Mouse (Mus musculus): Measurements from ENCODE around the gene Fzd4. TPM values are rescaled to one million over a fixed set of nuclear protein-coding genes. Genes with fewer than 3 reads are reported as not detected.

Gene Fzd4
- polyA plus RNA-seq, 1 experiment from 2014 or later, result 1.7 TPM

DNA sequence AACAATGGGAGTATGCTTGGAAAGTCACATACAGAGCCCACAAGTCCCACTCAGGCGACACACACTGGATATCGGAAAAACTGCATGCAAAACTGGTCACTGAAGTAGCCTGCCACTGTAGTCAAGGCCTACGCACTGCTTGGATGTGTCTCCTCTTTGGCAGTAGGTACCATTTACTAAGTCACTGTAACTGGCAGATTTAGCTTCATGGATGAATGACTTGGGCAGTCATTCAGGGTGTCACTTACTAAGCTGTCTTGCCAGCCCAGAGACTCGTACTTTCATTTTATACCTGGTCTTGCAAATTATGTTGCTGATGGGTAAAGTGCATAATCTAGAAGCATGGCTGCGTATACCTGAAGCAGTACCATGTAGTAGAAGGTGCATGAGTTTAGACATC is 17.1 kb downstream of the Fzd4 start:
- Histone ChIP-seq H3K4me3 (no peak overlapping the region), H3K27ac (no peak overlapping the region), H3K4me2 (no peak overlapping the region), H3K27me3 (replicated peaks) (no peaks in the 10 kb centered on the region), H3K9ac (no peak overlapping the region), H3K9me3 (no peaks in the 10 kb centered on the region), H3K36me3 (replicated peaks) (no peaks in the 10 kb centered on the region), H3K4me1 (no peaks in the 10 kb centered on the region)
- no peak for ATAC-seq (replicated peaks)
- 95% methylated on average over 5 of the region's 5 CpGs for WGBS

DNA sequence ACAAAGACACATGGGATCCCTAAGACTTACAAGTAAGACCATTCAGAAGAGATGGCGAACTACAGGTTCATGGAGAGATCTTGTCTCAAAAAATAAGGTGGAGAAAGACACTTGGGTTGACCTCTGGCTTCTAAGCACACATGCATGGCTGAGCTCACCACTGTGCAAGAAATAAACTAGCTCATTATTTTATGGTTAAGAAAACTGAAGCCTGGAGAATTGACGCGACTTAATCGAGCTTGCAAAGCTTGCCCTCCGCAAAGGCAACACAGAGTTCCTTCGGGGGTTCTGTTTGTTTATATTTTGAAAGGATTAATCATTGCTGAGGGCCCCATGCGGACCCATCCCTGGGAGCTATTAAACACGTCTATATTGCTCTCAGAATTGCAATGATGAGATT is 18.5 kb downstream of the Fzd4 start:
- no peak overlapping the region for H3K4me2 ChIP-seq
- no peak overlapping the region for H3K9ac ChIP-seq
- H3K27me3 ChIP-seq (replicated peaks), result no peaks in the 10 kb centered on the region
- no peaks in the 10 kb centered on the region for H3K9me3 ChIP-seq
- no peaks in the 10 kb centered on the region for H3K4me1 ChIP-seq
- H3K36me3 ChIP-seq (replicated peaks), result no peaks in the 10 kb centered on the region
- WGBS, result 54% methylated on average over 8 of the region's 8 CpGs
- no peak overlapping the region for H3K27ac ChIP-seq
- H3K4me3 ChIP-seq, result no peak overlapping the region
- no peak for ATAC-seq (replicated peaks)

DNA sequence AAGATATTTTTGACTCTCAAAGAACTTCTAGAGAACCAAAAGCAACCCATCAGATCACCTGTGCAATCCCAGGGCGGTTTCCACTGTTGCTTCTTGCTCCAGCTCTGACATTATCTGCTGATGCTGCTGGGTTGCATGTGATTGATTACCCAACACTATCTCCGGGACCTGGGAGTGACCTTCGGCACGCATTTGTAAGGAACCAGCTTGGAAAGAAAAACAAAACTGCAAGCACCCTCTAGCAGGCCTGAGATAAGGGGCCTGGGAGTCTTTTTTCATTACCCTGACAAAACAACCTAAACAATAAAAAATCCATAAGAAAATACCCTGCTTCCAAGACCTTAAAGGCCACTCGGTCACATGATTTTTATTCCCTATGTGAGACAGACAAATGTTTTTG is 19.0 kb downstream of the Fzd4 start:
- Histone ChIP-seq H3K9me3 (no peaks in the 10 kb centered on the region), H3K9ac (no peak overlapping the region), H3K36me3 (replicated peaks) (no peaks in the 10 kb centered on the region), H3K4me1 (no peaks in the 10 kb centered on the region), H3K27ac (no peak overlapping the region), H3K27me3 (replicated peaks) (no peaks in the 10 kb centered on the region), H3K4me3 (no peak overlapping the region), H3K4me2 (no peak overlapping the region)
- 46% methylated on average over 5 of the region's 5 CpGs for WGBS
- ATAC-seq (replicated peaks), result no peak

DNA sequence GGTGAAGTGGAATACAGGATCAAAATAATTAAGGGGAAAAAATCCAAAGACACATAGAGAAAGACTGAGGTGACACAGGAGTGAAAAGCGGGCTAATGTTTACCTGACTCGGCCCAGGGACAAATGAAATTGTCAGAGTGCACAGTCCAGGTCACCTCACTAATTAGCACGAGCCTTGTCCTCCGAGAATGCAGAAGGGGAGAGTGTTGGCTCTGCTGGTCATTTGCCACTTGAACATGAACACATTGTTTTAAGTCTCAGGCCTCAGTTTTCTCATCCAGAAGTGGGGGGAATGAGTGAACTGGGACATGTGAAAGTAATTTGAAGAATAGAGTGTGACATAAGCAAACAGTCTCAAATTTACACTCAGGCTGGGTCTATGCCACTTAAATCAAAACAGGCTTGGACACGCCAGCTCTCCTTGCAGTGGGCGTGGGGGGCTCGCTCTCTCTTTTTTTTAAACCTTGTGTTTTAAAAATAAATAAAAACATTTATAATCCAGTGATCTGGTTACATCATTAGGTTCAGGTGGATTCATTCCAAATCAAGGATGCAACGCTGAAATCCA is 19.6 kb downstream of the Fzd4 start:
- Histone ChIP-seq H3K9me3 (no peaks in the 10 kb centered on the region), H3K4me3 (no peak overlapping the region), H3K9ac (no peak overlapping the region), H3K36me3 (replicated peaks) (no peaks in the 10 kb centered on the region), H3K27ac (no peak overlapping the region), H3K4me2 (no peak overlapping the region), H3K4me1 (no peaks in the 10 kb centered on the region), H3K27me3 (replicated peaks) (no peaks in the 10 kb centered on the region)
- WGBS, result 78% methylated on average over 8 of the region's 8 CpGs
- ATAC-seq (replicated peaks), result no peak

DNA sequence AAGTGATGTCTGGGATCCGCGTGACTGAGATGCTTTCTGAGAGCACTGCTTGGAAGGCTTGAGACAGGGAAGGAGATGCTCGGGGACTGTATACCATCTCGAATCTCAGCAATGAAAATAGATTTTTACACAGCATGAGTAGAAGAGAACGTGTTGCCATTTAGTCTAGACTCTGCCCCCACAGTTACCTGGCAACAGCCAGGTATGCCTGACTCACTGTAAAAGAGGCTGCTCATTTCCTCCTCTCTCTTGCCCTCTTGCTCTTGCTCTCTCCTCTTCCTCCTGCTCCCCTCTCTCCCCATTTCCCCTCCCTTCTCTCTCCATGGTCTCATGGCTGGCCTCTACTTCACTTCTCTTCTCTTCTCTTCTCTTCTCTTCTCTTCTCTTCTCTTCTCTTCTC is 20.5 kb downstream of the Fzd4 start:
- no peak overlapping the region for H3K4me3 ChIP-seq
- 89% methylated on average over 5 of the region's 5 CpGs for WGBS
- no peak for ATAC-seq (replicated peaks)
- no peaks in the 10 kb centered on the region for H3K9me3 ChIP-seq
- H3K9ac ChIP-seq, result no peak overlapping the region
- no peak overlapping the region for H3K4me2 ChIP-seq
- no peak overlapping the region for H3K27ac ChIP-seq
- no peaks in the 10 kb centered on the region for H3K4me1 ChIP-seq
- no peaks in the 10 kb centered on the region for H3K27me3 ChIP-seq (replicated peaks)
- H3K36me3 ChIP-seq (replicated peaks), result no peaks in the 10 kb centered on the region

DNA sequence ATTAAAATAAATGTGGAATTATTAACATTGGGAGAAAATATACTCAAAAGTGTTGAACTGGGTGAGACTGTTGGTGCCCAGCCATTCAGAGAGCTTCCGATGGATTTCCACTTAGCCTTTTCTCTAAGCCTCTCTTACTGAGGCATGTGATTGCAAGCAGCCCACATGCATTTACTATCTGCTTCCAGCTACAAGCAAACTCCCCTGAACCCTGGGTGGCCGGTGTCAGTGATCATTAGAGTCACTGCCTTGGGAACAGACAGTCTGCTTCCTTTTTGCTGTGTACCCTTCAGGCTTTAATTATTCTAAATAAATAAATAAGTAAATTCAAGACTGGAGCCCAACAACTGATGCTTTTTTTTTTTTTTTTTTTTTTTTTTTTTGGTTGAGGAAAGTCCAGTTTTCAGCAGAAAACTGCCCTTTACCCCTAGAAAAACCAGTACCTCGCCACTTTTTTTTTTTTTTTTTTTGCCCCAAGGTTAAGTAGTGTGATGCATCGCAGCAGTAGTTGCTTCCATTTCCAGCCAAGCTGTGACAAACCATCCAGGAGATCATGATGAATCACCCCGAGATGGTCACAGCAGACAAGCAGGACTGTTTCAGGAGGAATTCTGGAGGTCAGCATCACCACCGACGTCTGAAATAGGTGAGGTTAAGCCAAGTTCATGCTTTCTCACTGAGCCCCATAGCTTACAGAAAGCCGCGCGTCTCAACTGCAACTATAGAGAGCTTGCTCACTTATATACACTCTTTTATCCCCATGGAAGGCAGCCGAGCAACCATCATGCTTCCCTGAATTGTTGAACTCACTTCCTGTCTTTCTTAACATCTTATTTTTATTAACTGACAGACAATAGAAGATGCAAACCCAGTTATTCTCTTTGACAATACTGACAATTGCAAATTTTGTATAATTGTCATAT is 21.9 kb downstream of the Fzd4 start:
- H3K4me1 ChIP-seq, result no peaks in the 10 kb centered on the region
- no peaks in the 10 kb centered on the region for H3K27me3 ChIP-seq (replicated peaks)
- ATAC-seq (replicated peaks), result no peak
- no peak overlapping the region for H3K4me2 ChIP-seq
- no peaks in the 10 kb centered on the region for H3K36me3 ChIP-seq (replicated peaks)
- H3K9ac ChIP-seq, result no peak overlapping the region
- H3K27ac ChIP-seq, result no peak overlapping the region
- H3K4me3 ChIP-seq, result no peak overlapping the region
- 77% methylated on average over 11 of the region's 11 CpGs for WGBS
- no peaks in the 10 kb centered on the region for H3K9me3 ChIP-seq

DNA sequence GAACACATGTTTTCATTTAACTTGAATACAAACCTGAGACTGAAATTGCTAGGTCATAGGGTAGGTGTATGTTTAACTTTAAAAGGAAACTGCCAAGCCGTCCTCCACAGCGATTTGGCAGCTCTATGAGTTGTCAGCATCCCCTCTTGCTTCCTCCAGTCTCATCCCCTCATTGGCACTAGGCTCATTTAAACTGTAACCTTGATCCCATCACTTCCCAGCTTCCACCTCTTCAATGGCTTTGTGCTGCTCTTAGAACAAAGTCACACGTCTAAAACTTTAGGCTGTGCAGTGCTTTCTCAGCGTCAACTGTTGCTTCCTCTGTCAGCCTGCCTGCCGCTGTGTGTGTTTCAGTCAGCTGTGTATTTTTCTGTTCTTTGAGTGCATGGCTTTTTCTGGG is 22.9 kb downstream of the Fzd4 start:
- no peaks in the 10 kb centered on the region for H3K36me3 ChIP-seq (replicated peaks)
- H3K9me3 ChIP-seq, result no peaks in the 10 kb centered on the region
- H3K4me2 ChIP-seq, result no peak overlapping the region
- ATAC-seq (replicated peaks), result no peak
- no peaks in the 10 kb centered on the region for H3K4me1 ChIP-seq
- WGBS, result 61% methylated on average over 5 of the region's 5 CpGs
- H3K27me3 ChIP-seq (replicated peaks), result no peaks in the 10 kb centered on the region
- H3K4me3 ChIP-seq, result no peak overlapping the region
- H3K27ac ChIP-seq, result no peak overlapping the region
- no peak overlapping the region for H3K9ac ChIP-seq

DNA sequence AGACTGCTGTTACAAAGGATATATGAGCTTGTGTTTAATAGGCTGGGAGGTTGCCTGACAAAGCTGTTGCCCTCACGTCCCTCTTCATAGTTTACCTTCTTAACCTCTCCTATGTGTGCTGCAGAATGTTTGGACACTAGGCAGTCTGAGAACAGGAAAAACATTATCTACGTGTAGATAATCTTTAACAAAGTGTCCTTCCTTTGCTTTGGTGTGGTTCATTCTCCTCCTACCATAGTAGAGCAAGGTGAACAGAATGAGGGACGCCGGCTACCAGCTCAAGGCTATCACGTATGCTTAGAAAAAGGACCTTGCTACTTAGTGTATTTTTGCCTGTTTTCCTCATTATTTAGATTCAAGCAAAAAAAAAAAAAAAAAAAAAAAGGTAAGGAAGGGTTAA is 24.6 kb downstream of the Fzd4 start:
- no peaks in the 10 kb centered on the region for H3K9me3 ChIP-seq
- no peaks in the 10 kb centered on the region for H3K4me1 ChIP-seq
- no peak for ATAC-seq (replicated peaks)
- H3K4me3 ChIP-seq, result no peak overlapping the region
- no peak overlapping the region for H3K9ac ChIP-seq
- 90% methylated on average over 5 of the region's 5 CpGs for WGBS
- no peaks in the 10 kb centered on the region for H3K27me3 ChIP-seq (replicated peaks)
- H3K36me3 ChIP-seq (replicated peaks), result no peaks in the 10 kb centered on the region
- H3K4me2 ChIP-seq, result no peak overlapping the region
- no peak overlapping the region for H3K27ac ChIP-seq

DNA sequence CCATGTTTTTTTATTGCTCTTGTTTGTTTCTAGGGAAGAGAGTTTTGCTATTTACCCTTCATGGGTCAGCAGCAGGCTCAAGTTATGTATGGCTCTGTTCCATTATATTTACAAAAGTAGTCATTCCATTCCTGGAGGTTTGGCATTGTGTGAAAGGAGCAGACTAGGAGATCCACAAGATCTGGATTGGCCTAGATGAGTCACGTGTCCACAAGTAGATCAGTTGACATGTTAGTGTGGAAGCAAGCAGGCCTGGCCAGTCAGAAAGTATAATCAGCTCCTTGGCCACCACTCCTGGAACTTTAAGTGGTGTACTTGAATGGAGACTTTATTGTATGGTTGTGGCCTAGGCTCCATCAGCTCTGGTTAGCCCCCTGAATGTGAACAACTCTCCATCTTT is 25.2 kb downstream of the Fzd4 start:
- 86% methylated on average over 1 of the region's 1 CpGs for WGBS
- Histone ChIP-seq H3K4me3 (no peak overlapping the region), H3K4me2 (no peak overlapping the region), H3K27me3 (replicated peaks) (no peaks in the 10 kb centered on the region), H3K9ac (no peak overlapping the region), H3K9me3 (no peaks in the 10 kb centered on the region), H3K27ac (no peak overlapping the region), H3K36me3 (replicated peaks) (no peaks in the 10 kb centered on the region), H3K4me1 (no peaks in the 10 kb centered on the region)
- ATAC-seq (replicated peaks), result no peak

DNA sequence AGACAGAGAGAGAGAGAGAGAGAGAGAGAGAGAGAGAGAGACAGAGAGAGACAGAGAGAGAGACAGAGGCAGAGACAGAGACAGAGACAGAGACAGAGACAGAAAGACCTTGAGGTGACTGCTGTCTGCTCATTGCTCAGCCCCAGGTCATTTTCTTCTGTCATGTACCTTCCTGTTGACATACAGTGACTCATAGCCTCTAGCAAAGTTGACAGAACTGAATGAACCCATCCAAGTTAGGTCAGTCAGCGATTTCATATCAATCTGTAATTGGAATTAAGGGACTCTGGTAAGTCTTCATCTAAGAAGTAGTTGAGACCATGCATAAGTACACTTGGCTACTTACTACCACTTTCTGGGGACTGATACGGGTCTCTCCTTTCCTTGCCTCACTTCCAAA is 27.0 kb downstream of the Fzd4 start:
- H3K9me3 ChIP-seq, result no peaks in the 10 kb centered on the region
- H3K36me3 ChIP-seq (replicated peaks), result no peaks in the 10 kb centered on the region
- no peak overlapping the region for H3K4me3 ChIP-seq
- ATAC-seq (replicated peaks), result no peak
- H3K27me3 ChIP-seq (replicated peaks), result no peaks in the 10 kb centered on the region
- WGBS, result 89% methylated on average over 2 of the region's 2 CpGs
- H3K9ac ChIP-seq, result no peak overlapping the region
- H3K4me1 ChIP-seq, result no peaks in the 10 kb centered on the region
- no peak overlapping the region for H3K27ac ChIP-seq
- H3K4me2 ChIP-seq, result no peak overlapping the region

DNA sequence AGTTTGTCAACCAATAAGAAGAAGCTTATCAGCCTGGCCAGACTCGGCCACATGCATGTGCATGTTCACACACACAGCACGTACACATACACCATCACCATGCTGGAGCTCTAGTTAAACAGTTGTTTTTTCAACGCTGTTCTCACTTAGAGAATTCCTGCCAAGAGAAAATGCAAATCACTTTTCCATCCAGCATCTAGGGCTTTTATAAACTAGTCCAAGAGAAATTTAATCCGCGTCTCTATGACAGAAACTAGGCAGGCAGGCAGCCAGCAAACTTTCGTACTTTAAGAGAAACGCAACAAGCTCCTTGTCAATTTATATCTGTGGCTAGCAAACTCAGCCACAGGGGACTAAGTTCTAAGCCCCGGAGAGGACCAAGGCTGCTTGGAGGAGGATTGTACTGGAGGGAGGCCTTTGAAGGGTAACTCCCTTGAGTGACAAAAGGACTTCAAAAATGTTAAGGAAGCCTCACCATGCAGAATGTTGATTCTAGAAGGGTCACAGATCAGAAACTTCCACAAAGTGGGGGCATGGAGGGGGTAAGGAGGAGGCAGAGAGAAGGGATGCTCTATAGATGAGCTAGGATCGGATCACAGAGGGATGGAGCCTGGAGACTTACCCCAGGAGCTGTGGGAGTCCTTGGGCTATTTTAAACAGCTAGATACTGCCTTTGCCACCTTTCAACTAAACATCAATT is 29.2 kb downstream of the Fzd4 start:
- H3K27ac ChIP-seq, result no peak overlapping the region
- no peaks in the 10 kb centered on the region for H3K27me3 ChIP-seq (replicated peaks)
- H3K4me1 ChIP-seq, result no peaks in the 10 kb centered on the region
- no peak for ATAC-seq (replicated peaks)
- no peak overlapping the region for H3K4me3 ChIP-seq
- H3K9ac ChIP-seq, result no peak overlapping the region
- no peak overlapping the region for H3K4me2 ChIP-seq
- 56% methylated on average over 9 of the region's 9 CpGs for WGBS
- H3K36me3 ChIP-seq (replicated peaks), result no peaks in the 10 kb centered on the region
- H3K9me3 ChIP-seq, result no peaks in the 10 kb centered on the region

DNA sequence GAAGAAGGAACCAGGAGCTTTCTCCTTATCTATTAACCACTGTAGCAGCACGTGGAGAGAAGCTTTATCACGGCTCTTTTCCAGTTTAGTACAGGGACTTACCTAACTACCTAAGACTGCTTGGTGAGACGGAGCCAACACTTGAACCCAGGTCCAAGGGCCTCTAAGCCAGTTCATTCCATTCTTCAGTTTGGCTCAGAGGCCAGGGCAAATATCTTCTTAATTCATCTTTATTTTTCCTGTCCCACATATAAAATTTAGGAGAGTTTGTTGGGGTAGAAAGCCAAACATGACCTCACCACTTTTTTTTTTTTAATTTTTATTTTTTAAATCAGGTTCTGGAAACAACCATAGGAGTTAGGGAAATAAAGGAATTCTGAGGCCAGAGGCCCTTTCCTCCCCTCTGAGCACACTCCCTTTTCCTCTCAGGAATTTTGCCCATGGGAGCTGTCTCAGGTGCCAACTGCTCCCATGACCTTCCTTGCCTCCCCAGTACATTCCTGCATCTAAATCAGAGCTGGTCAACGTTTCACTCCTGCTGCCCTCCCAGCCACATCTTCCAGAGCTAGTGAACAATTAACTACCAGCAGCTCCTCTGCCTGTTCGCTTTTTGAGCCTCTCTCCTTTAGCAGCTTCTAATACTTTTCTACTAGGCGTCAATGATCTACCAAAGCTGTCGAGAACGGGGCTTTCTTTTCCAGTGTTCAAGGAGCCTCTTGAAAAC is 29.9 kb downstream of the Fzd4 start:
- Histone ChIP-seq H3K9ac (no peak overlapping the region), H3K4me2 (no peak overlapping the region), H3K4me1 (no peaks in the 10 kb centered on the region), H3K9me3 (no peaks in the 10 kb centered on the region), H3K27me3 (replicated peaks) (no peaks in the 10 kb centered on the region), H3K36me3 (replicated peaks) (no peaks in the 10 kb centered on the region), H3K4me3 (no peak overlapping the region), H3K27ac (no peak overlapping the region)
- 68% methylated on average over 8 of the region's 8 CpGs for WGBS
- ATAC-seq (replicated peaks), result no peak
